Mouse (Mus musculus) kidney, embryonic 15.5 days (tissue): Measurements from ENCODE around the gene Fxyd7. TPM values are rescaled to one million over a fixed set of nuclear protein-coding genes. Genes with fewer than 3 reads are reported as not detected.

Source experiments
- microRNA-seq: library from miRNA; unstranded; fragments of <30 nt; microRNA quantifications from one replicate; pipeline ENCODE4, GENCODE M21; 2016
- polyA plus RNA-seq: library from polyadenylated mRNA; unstranded; fragments of >200 nt; fragmentation: Nextera tagmentation; extraction: Ambion mirVana; gene quantifications from 2 replicates; pipeline ENCODE4 v1.2.1, GENCODE M21; 2015

The Fxyd7 gene
- polyA plus RNA-seq, 1 experiment from 2014 or later: 11.2 TPM

Small RNAs within 50 kb of the gene (microRNA-seq; reads per million reads assigned to microRNA genes)
- gene Mir7050: not detected

Other genes starting within 250 kb of the Fxyd7 start
- gene Ffar2, start 227.7 kb downstream of the Fxyd7 start, polyA plus RNA-seq: 0.19 and 0.49 TPM in 2 replicates
- gene Ffar3, start 195.3 kb downstream of the Fxyd7 start, polyA plus RNA-seq: 0.22 and 0.88 TPM in 2 replicates
- not detected in 2 replicates for gene Ffar1, start 189.9 kb downstream of the Fxyd7 start, polyA plus RNA-seq
- gene Cd22, start 171.1 kb downstream of the Fxyd7 start, polyA plus RNA-seq: 0.12 and 0.19 TPM in 2 replicates
- gene Mag, start 136.6 kb downstream of the Fxyd7 start, polyA plus RNA-seq: 0.39 and 0.61 TPM in 2 replicates
- gene Hamp2, start 126.8 kb downstream of the Fxyd7 start, polyA plus RNA-seq: not detected in 2 replicates
- not detected in 2 replicates for gene Hamp, start 107.4 kb downstream of the Fxyd7 start, polyA plus RNA-seq
- gene Usf2, start 94.7 kb downstream of the Fxyd7 start, polyA plus RNA-seq: 25.0 and 25.3 TPM in 2 replicates
- gene Lsr, start 78.0 kb downstream of the Fxyd7 start, polyA plus RNA-seq: 62.7 and 62.8 TPM in 2 replicates
- gene Fam187b, start 77.7 kb downstream of the Fxyd7 start, polyA plus RNA-seq: 5.8 and 6.8 TPM in 2 replicates
- gene Fxyd5, start 9.0 kb downstream of the Fxyd7 start, polyA plus RNA-seq: 30.6 and 35.0 TPM in 2 replicates
- 50.8 and 57.9 TPM in 2 replicates for gene Fxyd1, start 5.7 kb upstream of the Fxyd7 start, polyA plus RNA-seq
- 0.34 and 0.44 TPM in 2 replicates for gene Lgi4, start 7.9 kb upstream of the Fxyd7 start, polyA plus RNA-seq
- gene Fxyd3, start 25.2 kb upstream of the Fxyd7 start, polyA plus RNA-seq: 14.3 and 14.8 TPM in 2 replicates
- 40.6 and 45.0 TPM in 2 replicates for gene Hpn, start 63.8 kb upstream of the Fxyd7 start, polyA plus RNA-seq
- gene Scn1b, start 75.5 kb upstream of the Fxyd7 start, polyA plus RNA-seq: 1.4 and 2.0 TPM in 2 replicates
- 60.6 and 69.5 TPM in 2 replicates for gene Gramd1a, start 104.4 kb upstream of the Fxyd7 start, polyA plus RNA-seq
- gene Scgb2b2, start 239.0 kb upstream of the Fxyd7 start, polyA plus RNA-seq: not detected in 2 replicates
- gene Scgb1b2, start 240.4 kb upstream of the Fxyd7 start, polyA plus RNA-seq: not detected in 2 replicates